Mouse (Mus musculus): ENCODE results near the gene Megf11. TPM values are rescaled to one million over a fixed set of nuclear protein-coding genes. Genes with fewer than 3 reads are reported as not detected.

Megf11 gene
- polyA plus RNA-seq, 1 experiment from 2014 or later = 0.65 TPM

GRCm38 (mm10) chr9:64752575-64752974 is 367.1 kb downstream of the Megf11 start:
- no peaks in the 10 kb centered on the region for H3K9me3 ChIP-seq (replicated peaks; ENCODE audit: control insufficient read depth, low read length)
- H3K4me3 ChIP-seq (ENCODE audit: low read depth, low read length) = no peak overlapping the region
- WGBS = 91% methylated on average over 5 of the region's 5 CpGs
- no peak for DNase-seq (ENCODE audit: low spot score)
- H3K36me3 ChIP-seq (replicated peaks; ENCODE audit: control insufficient read depth, insufficient read depth, low read depth, low read length) = no peaks in the 10 kb centered on the region
- no peak overlapping the region for H3K9ac ChIP-seq (replicated peaks; ENCODE audit: low read length)
- no peaks in the 10 kb centered on the region for H3K4me1 ChIP-seq (ENCODE audit: control insufficient read depth, insufficient read depth, low read length)
- H3K27ac ChIP-seq (replicated peaks; ENCODE audit: low read depth, low read length) = no peak overlapping the region
- no peak for ATAC-seq (replicated peaks; ENCODE audit: insufficient number of reproducible peaks, low FRiP score, low TSS enrichment, low read depth)
- H3K27me3 ChIP-seq (ENCODE audit: control insufficient read depth, insufficient read depth, low read length) = no peaks in the 10 kb centered on the region
- H3K4me2 ChIP-seq (ENCODE audit: low read depth, low read length) = no peak overlapping the region

- 77% methylated on average over 14 of the region's 14 CpGs for WGBS
- Histone ChIP-seq H3K27me3 (ENCODE audit: control insufficient read depth, insufficient read depth, low read length) (no peaks in the 10 kb centered on the region), H3K9me3 (replicated peaks; ENCODE audit: control insufficient read depth, low read length) (no peaks in the 10 kb centered on the region), H3K4me3 (ENCODE audit: low read depth, low read length) (no peak overlapping the region), H3K4me1 (ENCODE audit: control insufficient read depth, insufficient read depth, low read length) (no peaks in the 10 kb centered on the region), H3K36me3 (replicated peaks; ENCODE audit: control insufficient read depth, insufficient read depth, low read depth, low read length) (no peaks in the 10 kb centered on the region), H3K4me2 (ENCODE audit: low read depth, low read length) (no peak overlapping the region), H3K9ac (replicated peaks; ENCODE audit: low read length) (no peak overlapping the region), H3K27ac (replicated peaks; ENCODE audit: low read depth, low read length) (no peak overlapping the region)
- ATAC-seq (replicated peaks; ENCODE audit: insufficient number of reproducible peaks, low FRiP score, low TSS enrichment, low read depth) = no peak
- no peak for DNase-seq (ENCODE audit: low spot score)
Observed at GRCm38 (mm10) chr9:64758052-64758451, 372.6 kb downstream of the Megf11 start.

Small RNA genes lying within 50 kb of the gene (microRNA-seq; reads per million reads assigned to microRNA genes)
- gene Gm47308 (ENCODE audit: borderline number of aligned reads) = not detected

Other genes with a start within 250 kb of the Megf11 start
- gene Zwilch, start 212.5 kb upstream of the Megf11 start, polyA plus RNA-seq (2014; fragmentation: Nextera tagmentation; extraction: Ambion mirVana) = 30.9 and 31.9 TPM in 2 replicates
- gene Rpl4, start 212.3 kb upstream of the Megf11 start, polyA plus RNA-seq (2014; fragmentation: Nextera tagmentation; extraction: Ambion mirVana) = 1,345 and 1,364 TPM in 2 replicates
- 23.8 and 26.0 TPM in 2 replicates for gene Snapc5, start 206.4 kb upstream of the Megf11 start, polyA plus RNA-seq (2014; fragmentation: Nextera tagmentation; extraction: Ambion mirVana)
- gene Uchl4, start 150.4 kb upstream of the Megf11 start, polyA plus RNA-seq (2014; fragmentation: Nextera tagmentation; extraction: Ambion mirVana) = 2.3 and 3.0 TPM in 2 replicates
- gene Map2k1, start 132.0 kb upstream of the Megf11 start, polyA plus RNA-seq (2014; fragmentation: Nextera tagmentation; extraction: Ambion mirVana) = 74.4 and 79.3 TPM in 2 replicates
- gene Tipin, start 104.0 kb upstream of the Megf11 start, polyA plus RNA-seq (2014; fragmentation: Nextera tagmentation; extraction: Ambion mirVana) = 278 and 306 TPM in 2 replicates
- gene Dis3l, start 44.3 kb upstream of the Megf11 start, polyA plus RNA-seq (2014; fragmentation: Nextera tagmentation; extraction: Ambion mirVana) = 22.8 and 25.5 TPM in 2 replicates